Mouse (Mus musculus): ENCODE measurements around the gene Csrp2. TPM values are rescaled to one million over a fixed set of nuclear protein-coding genes. Genes with fewer than 3 reads are reported as not detected.

Csrp2 gene
- polyA plus RNA-seq, 1 experiment from 2014 or later, result 239 TPM

DNA sequence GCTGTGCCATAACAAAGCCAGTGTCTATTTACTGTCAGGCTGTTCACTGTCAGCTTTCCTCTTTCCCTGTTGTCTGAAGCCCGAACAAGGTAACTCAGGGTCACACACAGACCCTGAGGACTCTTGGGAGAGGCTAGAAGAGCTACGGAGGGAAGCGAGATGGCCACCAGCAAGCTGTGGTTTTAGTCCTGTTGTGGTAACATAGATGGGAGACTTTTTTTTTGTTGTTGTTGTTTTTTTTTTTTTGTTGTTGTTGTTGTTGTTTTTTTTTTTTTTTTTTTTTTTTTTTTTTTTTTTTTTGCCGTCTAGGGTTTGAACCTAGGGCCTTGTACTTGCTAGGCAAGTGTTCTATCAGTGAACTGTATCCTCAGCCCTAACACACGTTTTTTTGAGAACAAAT, 14.0 kb downstream of the Csrp2 start:
- Histone ChIP-seq H3K4me3 (no peak overlapping the region), H3K4me2 (replicated peaks) (no peak overlapping the region), H3K36me3 (peaks cover 25% of the 10 kb centered on the region), H3K9me3 (no peaks in the 10 kb centered on the region), H3K27ac (no peak overlapping the region), H3K4me1 (peaks cover 36% of the 10 kb centered on the region), H3K9ac (no peak overlapping the region), H3K27me3 (no peaks in the 10 kb centered on the region)
- WGBS, result 78% methylated on average over 5 of the region's 5 CpGs
- no peak for ATAC-seq (ENCODE audit: insufficient number of reproducible peaks, insufficient read depth, low FRiP score, low TSS enrichment)

GRCm38 (mm10) chr10:110935081-110935480, 15.5 kb downstream of the Csrp2 start:
- peaks cover 36% of the 10 kb centered on the region for H3K36me3 ChIP-seq
- no peak overlapping the region for H3K27ac ChIP-seq
- H3K27me3 ChIP-seq, result no peaks in the 10 kb centered on the region

GRCm38 (mm10) chr10:110935669-110936068, 16.1 kb downstream of the Csrp2 start:
- H3K36me3 ChIP-seq, result peaks cover 41% of the 10 kb centered on the region
- H3K9ac ChIP-seq, result no peak overlapping the region
- no peak overlapping the region for H3K4me2 ChIP-seq (replicated peaks)
- no peaks in the 10 kb centered on the region for H3K27me3 ChIP-seq
- H3K9me3 ChIP-seq, result no peaks in the 10 kb centered on the region
- no peak overlapping the region for H3K27ac ChIP-seq
- no peak for ATAC-seq (ENCODE audit: insufficient number of reproducible peaks, insufficient read depth, low FRiP score, low TSS enrichment)
- H3K4me3 ChIP-seq, result no peak overlapping the region
- peaks cover 15% of the 10 kb centered on the region for H3K4me1 ChIP-seq
- 81% methylated on average over 7 of the region's 7 CpGs for WGBS

More at GRCm38 (mm10) chr10:110935081-110935480, 15.5 kb downstream of the Csrp2 start:
- no peaks in the 10 kb centered on the region for H3K9me3 ChIP-seq
- 92% methylated on average over 11 of the region's 11 CpGs for WGBS
- peaks cover 21% of the 10 kb centered on the region for H3K4me1 ChIP-seq
- no peak overlapping the region for H3K9ac ChIP-seq
- no peak overlapping the region for H3K4me2 ChIP-seq (replicated peaks)
- ATAC-seq (ENCODE audit: insufficient number of reproducible peaks, insufficient read depth, low FRiP score, low TSS enrichment), result no peak
- no peak overlapping the region for H3K4me3 ChIP-seq

DNA sequence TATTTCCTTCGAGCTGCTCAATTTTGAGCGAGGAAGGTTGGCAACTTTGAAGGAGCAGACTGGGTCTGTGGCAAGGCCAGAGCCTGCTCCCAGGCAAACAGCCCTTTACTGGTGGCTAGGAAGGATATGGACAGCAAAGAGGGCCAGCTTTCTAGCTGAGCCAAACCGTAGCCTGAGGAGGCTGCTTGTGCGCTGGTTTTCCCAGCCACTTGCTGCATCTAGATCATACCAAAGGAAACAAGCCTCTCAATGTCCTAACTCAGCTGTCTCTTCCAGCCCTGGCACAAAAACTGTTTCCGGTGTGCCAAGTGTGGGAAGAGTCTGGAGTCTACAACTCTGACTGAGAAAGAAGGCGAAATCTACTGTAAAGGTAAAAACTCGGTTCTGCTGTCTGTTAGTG, 18.8 kb downstream of the Csrp2 start:
- no peaks in the 10 kb centered on the region for H3K27me3 ChIP-seq
- no peak for ATAC-seq (ENCODE audit: insufficient number of reproducible peaks, insufficient read depth, low FRiP score, low TSS enrichment)
- H3K9me3 ChIP-seq, result no peaks in the 10 kb centered on the region
- no peak overlapping the region for H3K9ac ChIP-seq
- H3K4me3 ChIP-seq, result no peak overlapping the region
- H3K36me3 ChIP-seq, result peaks cover 51% of the 10 kb centered on the region
- H3K4me2 ChIP-seq (replicated peaks), result no peak overlapping the region
- WGBS, result 96% methylated on average over 7 of the region's 7 CpGs
- no peaks in the 10 kb centered on the region for H3K4me1 ChIP-seq
- no peak overlapping the region for H3K27ac ChIP-seq

GRCm38 (mm10) chr10:110938841-110939549, 19.4 kb downstream of the Csrp2 start:
- no peaks in the 10 kb centered on the region for H3K4me1 ChIP-seq
- H3K36me3 ChIP-seq, result peaks cover 54% of the 10 kb centered on the region
- H3K27me3 ChIP-seq, result no peaks in the 10 kb centered on the region
- ATAC-seq (ENCODE audit: insufficient number of reproducible peaks, insufficient read depth, low FRiP score, low TSS enrichment), result no peak
- no peaks in the 10 kb centered on the region for H3K9me3 ChIP-seq
- no peak overlapping the region for H3K27ac ChIP-seq
- no peak overlapping the region for H3K4me2 ChIP-seq (replicated peaks)
- 89% methylated on average over 19 of the region's 19 CpGs for WGBS
- H3K9ac ChIP-seq, result no peak overlapping the region
- H3K4me3 ChIP-seq, result no peak overlapping the region

- no peak overlapping the region for H3K9ac ChIP-seq
- 79% methylated on average over 4 of the region's 4 CpGs for WGBS
- no peak overlapping the region for H3K4me2 ChIP-seq (replicated peaks)
- no peak overlapping the region for H3K27ac ChIP-seq
- H3K36me3 ChIP-seq, result peaks cover 54% of the 10 kb centered on the region
- H3K4me3 ChIP-seq, result no peak overlapping the region
- no peaks in the 10 kb centered on the region for H3K4me1 ChIP-seq
- no peaks in the 10 kb centered on the region for H3K27me3 ChIP-seq
- no peak for ATAC-seq (ENCODE audit: insufficient number of reproducible peaks, insufficient read depth, low FRiP score, low TSS enrichment)
- H3K9me3 ChIP-seq, result no peaks in the 10 kb centered on the region
Measured at GRCm38 (mm10) chr10:110939717-110940116, 20.1 kb downstream of the Csrp2 start.

DNA sequence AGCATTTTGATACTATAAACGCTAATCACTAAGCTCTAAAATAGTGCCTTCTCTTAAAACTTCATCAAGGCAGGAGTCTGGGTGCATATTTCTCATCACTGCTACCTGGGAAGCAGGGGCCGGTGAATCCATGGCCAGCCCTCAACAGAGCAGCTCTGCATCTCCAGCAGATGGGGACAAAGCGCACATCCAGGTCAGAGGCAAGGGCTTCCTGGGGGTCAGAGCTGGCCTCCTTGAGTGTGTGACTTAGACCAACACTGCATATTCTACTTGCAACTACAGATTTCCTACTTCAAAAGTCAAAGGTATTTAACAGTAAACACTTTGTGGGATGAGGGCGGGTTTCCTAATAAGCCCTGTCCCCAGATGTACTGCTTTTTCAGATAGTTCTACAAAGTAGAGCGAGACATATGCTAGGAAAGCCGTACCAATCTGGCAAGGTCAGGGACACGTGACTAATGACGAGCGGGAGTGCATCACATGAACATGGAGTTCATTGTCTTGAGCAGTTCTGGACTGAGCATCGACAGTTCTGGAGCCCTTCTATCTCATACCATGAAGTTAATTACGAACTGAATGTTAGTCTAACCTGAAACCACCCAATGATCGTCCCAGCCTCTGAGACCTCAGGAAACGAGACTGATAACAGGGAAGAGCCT, 21.3 kb downstream of the Csrp2 start:
- 85% methylated on average over 13 of the region's 13 CpGs for WGBS
- Histone ChIP-seq H3K4me1 (no peaks in the 10 kb centered on the region), H3K36me3 (peaks cover 56% of the 10 kb centered on the region), H3K4me2 (replicated peaks) (no peak overlapping the region), H3K9ac (no peak overlapping the region), H3K9me3 (no peaks in the 10 kb centered on the region), H3K4me3 (no peak overlapping the region), H3K27me3 (no peaks in the 10 kb centered on the region), H3K27ac (no peak overlapping the region)
- no peak for ATAC-seq (ENCODE audit: insufficient number of reproducible peaks, insufficient read depth, low FRiP score, low TSS enrichment)

DNA sequence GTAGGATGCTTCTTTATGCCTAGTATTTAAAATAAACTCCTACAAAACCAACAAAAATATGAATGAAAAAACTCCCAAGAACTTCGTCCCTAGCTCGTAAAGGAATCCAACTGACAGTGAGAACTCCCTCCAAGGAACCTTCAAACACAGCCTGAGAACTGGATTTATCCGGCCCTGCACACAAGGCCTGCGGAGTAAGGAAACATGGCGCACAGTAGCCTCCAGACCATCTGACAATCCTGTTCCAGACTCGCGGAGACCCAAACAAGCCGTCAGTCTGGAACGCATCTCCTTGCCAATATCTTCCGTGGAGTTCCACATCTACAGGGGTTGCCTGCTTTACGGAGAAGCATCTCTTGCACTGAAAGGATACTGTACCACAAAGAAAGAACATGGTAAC, 22.4 kb downstream of the Csrp2 start:
- 93% methylated on average over 11 of the region's 11 CpGs for WGBS

GRCm38 (mm10) chr10:110942806-110943205, 23.2 kb downstream of the Csrp2 start:
- Histone ChIP-seq H3K9ac (no peak overlapping the region), H3K4me1 (no peaks in the 10 kb centered on the region), H3K9me3 (no peaks in the 10 kb centered on the region), H3K27ac (no peak overlapping the region), H3K4me3 (no peak overlapping the region), H3K4me2 (replicated peaks) (no peak overlapping the region), H3K27me3 (no peaks in the 10 kb centered on the region), H3K36me3 (peaks cover 58% of the 10 kb centered on the region)
- WGBS, result 82% methylated on average over 9 of the region's 9 CpGs
- no peak for ATAC-seq (ENCODE audit: insufficient number of reproducible peaks, insufficient read depth, low FRiP score, low TSS enrichment)

More for the DNA sequence above, 22.4 kb downstream of the Csrp2 start:
- Histone ChIP-seq H3K9ac (no peak overlapping the region), H3K36me3 (peaks cover 59% of the 10 kb centered on the region), H3K4me2 (replicated peaks) (no peak overlapping the region), H3K4me3 (no peak overlapping the region), H3K27ac (no peak overlapping the region), H3K9me3 (no peaks in the 10 kb centered on the region), H3K4me1 (no peaks in the 10 kb centered on the region), H3K27me3 (no peaks in the 10 kb centered on the region)
- no peak for ATAC-seq (ENCODE audit: insufficient number of reproducible peaks, insufficient read depth, low FRiP score, low TSS enrichment)

GRCm38 (mm10) chr10:110944175-110944574, 24.6 kb downstream of the Csrp2 start:
- no peaks in the 10 kb centered on the region for H3K9me3 ChIP-seq
- H3K36me3 ChIP-seq, result peaks cover 47% of the 10 kb centered on the region
- no peak overlapping the region for H3K4me3 ChIP-seq
- no peak overlapping the region for H3K27ac ChIP-seq
- H3K4me2 ChIP-seq (replicated peaks), result no peak overlapping the region
- no peaks in the 10 kb centered on the region for H3K27me3 ChIP-seq
- H3K4me1 ChIP-seq, result no peaks in the 10 kb centered on the region
- 91% methylated on average over 11 of the region's 11 CpGs for WGBS
- no peak overlapping the region for H3K9ac ChIP-seq
- ATAC-seq (ENCODE audit: insufficient number of reproducible peaks, insufficient read depth, low FRiP score, low TSS enrichment), result no peak

DNA sequence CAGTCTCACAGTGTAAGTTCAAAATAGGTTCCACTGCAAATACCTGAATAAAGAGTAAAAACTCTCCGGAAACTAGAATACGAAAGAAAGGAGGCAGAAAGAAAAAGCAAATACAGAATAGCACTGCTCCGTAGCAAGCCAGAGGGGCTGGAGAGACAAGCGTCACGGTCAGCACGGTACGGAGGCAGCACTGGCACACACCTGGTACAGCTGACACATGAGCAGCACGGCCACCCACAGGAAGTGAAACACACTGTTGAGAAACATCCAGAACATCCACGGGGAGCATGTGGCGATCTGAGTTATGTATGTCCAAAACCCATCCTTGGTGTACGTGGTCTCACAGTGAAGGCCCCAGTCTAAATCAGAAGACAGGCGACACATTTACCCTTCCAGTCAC, 26.4 kb downstream of the Csrp2 start:
- no peaks in the 10 kb centered on the region for H3K4me1 ChIP-seq
- H3K4me3 ChIP-seq, result no peak overlapping the region
- no peak overlapping the region for H3K4me2 ChIP-seq (replicated peaks)
- H3K27me3 ChIP-seq, result no peaks in the 10 kb centered on the region
- H3K9ac ChIP-seq, result no peak overlapping the region
- peaks cover 41% of the 10 kb centered on the region for H3K36me3 ChIP-seq
- WGBS, result 77% methylated on average over 12 of the region's 12 CpGs
- ATAC-seq (ENCODE audit: insufficient number of reproducible peaks, insufficient read depth, low FRiP score, low TSS enrichment), result no peak
- peak overlapping the region; percentile 63; the same call in 1 of the 2 replicates for H3K27ac ChIP-seq
- H3K9me3 ChIP-seq, result no peaks in the 10 kb centered on the region

DNA sequence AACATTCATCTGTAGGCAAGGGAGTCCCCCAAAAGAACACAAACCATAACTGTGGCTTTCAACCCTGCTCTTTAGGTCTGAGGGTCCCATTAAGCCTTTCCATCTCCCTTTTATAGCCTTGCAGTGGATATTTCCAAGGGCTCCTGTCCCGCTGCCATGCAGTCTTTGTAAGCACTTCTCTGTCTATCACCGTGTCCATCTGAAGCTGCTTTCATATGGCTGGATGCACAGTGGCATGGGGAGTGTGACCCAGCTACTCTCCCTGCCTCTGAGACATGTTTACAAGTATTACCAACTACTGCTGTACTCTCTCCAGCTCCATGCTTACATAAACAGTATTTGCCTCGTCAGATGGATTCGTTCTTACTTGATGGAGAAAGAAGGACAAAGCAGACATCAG, 28.0 kb downstream of the Csrp2 start:
- no peak overlapping the region for H3K4me3 ChIP-seq
- H3K27me3 ChIP-seq, result no peaks in the 10 kb centered on the region
- ATAC-seq (ENCODE audit: insufficient number of reproducible peaks, insufficient read depth, low FRiP score, low TSS enrichment), result no peak
- no peak overlapping the region for H3K4me2 ChIP-seq (replicated peaks)
- H3K9ac ChIP-seq, result no peak overlapping the region
- WGBS, result 86% methylated on average over 4 of the region's 4 CpGs
- no peaks in the 10 kb centered on the region for H3K9me3 ChIP-seq
- no peak overlapping the region for H3K27ac ChIP-seq
- H3K36me3 ChIP-seq, result peaks cover 33% of the 10 kb centered on the region
- H3K4me1 ChIP-seq, result no peaks in the 10 kb centered on the region
